Mouse (Mus musculus) frontal cortex, adult 2 months (tissue): ENCODE measurements around the gene Mynn. TPM values are rescaled to one million over a fixed set of nuclear protein-coding genes. Genes with fewer than 3 reads are reported as not detected.
"Not testable (repeated sequence)": the region's sequence is repeated elsewhere in the genome, so short reads cannot be mapped to it uniquely, and the experiment has no call there.

Source experiments
- DNase-seq, 2 experiments: peaks; one replicate each; pipeline ENCODE4 v3.0.0; 2022; ENCODE audit warnings: low spot score in 1 of 2; ENCODE audit errors: extremely low spot score in 1 of 2
- polyA plus RNA-seq: library from polyadenylated mRNA; depleted of rRNA; stranded (reverse); fragments of >200 nt; gene quantifications from 2 replicates; pipeline ENCODE4 v1.2.3, GENCODE M21; 2012; rRNA removed

The Mynn gene
- polyA plus RNA-seq, result 11.6 and 14.7 TPM in 2 replicates

DNA sequence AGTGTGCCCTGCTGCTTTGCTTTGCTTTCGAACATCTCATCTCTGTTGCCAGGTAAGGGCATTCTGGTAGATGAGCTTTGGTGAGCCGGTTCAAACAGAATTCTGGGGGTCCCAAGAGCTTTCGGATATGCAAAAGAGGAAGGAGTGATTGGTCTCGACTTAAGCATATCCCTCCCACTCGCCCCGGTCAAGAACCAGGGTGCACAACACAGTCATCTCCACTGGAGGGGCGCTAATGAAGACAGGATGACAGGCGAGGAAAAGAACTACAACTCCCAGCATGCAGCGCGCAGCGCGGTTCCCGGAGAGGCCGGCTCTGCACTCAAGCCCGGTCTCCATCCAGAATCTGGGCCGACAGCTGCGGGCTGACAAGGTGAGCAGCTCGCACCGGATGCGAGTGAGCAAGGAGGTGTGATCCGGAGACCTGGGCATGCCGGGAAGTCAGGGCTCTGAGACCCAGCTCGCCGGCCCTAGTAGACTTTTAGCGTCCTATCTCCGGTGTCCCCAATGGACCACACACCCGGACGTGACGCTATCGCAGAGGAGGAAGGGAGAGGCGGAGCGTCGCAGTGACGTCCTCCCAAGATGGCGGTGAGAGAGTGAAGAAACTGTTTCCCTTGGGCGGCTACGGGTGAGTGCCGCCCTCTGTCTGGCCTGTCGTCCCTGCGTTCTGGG, at the start of gene Mynn:
Gene Mynn, plus strand, starts transcription at position 1 of the 675 bp plus-strand sequence.
- DNase-seq, result peak; percentile 95

DNA sequence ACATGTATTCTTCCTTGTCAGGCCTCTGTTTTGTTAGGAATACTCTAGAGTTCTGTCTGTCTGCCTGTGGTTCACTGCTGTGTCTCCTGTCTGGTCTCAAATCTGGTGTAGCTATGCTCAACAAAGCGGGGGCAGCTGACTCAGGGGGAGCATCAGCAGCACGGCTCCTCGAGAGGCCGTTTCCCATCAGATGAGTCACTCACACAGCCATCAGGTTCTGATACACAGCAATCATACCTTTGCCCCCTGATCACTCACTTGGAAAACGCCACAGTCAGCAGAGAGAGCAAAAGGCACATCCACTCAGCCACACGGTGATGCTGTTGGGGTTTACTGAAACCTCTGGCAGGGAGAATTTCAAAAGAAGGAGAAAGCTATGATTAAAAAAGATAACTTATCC, 48.1 kb upstream of the Mynn start:
- no peak for DNase-seq

- peak in 1 of 2 experiments; percentile 28 for DNase-seq
These were observed 41.1 kb upstream of the Mynn start for GRCm38 (mm10) chr3:30560677-30561314.

- DNase-seq, result not testable (repeated sequence)
These were observed 35.5 kb upstream of the Mynn start for GRCm38 (mm10) chr3:30566333-30566732.

DNA sequence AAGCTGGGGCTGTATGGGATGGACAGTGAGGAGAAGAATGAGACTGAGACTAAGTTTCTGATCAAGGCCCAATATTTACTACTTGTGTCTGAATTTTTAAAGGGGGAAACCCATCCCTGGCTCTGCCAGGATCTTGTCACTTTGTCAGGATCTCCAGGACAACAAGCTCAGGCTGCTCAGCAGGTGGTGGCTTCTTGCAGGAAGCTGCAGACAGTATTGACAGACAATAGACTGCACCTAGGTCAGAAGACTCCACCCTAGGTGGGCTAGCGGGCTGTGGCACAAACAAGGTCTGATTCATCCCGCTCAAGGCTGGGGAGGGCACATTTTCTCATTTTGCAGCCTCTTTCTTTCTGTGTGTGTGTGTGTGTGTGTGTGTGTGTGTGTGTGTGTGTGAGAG, 28.3 kb upstream of the Mynn start:
- no peak for DNase-seq

- no peak for DNase-seq
These were observed 13.0 kb upstream of the Mynn start for GRCm38 (mm10) chr3:30588865-30589264.

GRCm38 (mm10) chr3:30592418-30592853, 9.4 kb upstream of the Mynn start:
- peak in 1 of 2 experiments; percentile 52 for DNase-seq

GRCm38 (mm10) chr3:30593719-30594485, 8.0 kb upstream of the Mynn start:
- DNase-seq, result no peak

- peak in 1 of 2 experiments; percentile 20 for DNase-seq
These were observed 6.6 kb upstream of the Mynn start for GRCm38 (mm10) chr3:30595111-30595832.

DNA sequence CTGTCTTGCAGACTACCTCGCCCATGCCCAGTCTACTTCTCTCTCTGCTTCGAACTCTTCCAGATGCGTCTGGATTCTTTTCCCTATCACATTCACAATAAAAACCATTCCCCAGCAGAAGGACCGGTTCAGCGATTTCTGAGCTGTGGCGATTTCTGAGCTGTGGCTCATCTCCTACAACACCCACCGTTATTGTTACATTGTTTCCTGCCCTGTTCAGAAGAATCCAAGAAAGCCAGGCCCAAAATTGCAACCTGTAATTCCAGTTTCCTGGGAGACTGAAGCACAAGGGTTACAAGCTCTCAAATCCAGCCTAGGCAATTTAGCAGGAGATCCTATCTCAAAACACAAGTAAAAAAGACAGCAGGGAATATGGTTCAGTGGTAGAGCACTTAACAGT, 4.6 kb upstream of the Mynn start:
- no peak for DNase-seq

DNA sequence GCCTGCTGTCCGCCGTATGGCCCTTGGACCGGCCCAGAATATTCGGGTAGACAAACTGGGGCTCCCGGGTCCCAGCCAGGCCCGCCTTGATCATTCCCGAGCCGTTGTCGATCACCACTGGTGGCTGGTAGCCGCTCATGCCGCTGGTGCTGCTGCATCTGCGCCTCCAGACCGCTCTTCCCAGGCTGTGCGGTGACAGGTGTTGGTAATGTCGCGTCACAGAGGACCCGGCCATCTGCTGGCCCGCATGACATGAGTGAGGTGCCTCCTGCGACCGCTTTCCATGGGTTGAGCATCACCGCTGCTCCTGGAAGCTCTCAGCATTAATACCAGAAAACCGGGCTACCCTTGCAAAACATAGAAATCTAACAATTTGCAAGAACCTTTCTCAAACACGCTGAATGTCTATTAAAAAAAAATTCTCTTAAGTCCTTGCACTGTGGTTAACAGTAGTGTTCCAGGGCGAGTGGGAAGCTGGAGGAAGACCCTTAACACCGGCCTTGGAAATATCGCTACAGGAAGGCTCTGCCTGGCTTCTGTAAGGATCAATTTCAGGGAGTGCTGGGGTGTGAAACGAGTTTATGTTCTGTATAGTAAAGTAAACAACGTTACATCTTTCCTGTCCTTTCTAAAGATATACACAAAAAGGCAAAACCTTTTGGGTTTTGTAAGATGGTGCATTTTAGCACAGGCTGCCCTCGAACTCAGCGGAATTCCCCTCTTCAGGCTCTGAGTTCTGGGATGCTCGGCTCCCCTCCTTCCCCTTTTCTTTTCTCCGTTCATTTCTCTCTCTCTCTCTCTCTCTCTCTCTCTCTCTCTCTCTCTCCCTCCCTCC, 1.9 kb upstream of the Mynn start, which contains the start of gene Actrt3:
Gene Actrt3, minus strand, starts transcription at position 229 of the 835 bp plus-strand sequence.
- DNase-seq, result peak in 1 of 2 experiments; percentile 59

GRCm38 (mm10) chr3:30600717-30601116, 1.1 kb upstream of the Mynn start:
- DNase-seq, result peak in 1 of 2 experiments; percentile 51

GRCm38 (mm10) chr3:30601175-30601574, 690 bp upstream of the Mynn start:
- peak; percentile 79 to 98 for DNase-seq

DNA sequence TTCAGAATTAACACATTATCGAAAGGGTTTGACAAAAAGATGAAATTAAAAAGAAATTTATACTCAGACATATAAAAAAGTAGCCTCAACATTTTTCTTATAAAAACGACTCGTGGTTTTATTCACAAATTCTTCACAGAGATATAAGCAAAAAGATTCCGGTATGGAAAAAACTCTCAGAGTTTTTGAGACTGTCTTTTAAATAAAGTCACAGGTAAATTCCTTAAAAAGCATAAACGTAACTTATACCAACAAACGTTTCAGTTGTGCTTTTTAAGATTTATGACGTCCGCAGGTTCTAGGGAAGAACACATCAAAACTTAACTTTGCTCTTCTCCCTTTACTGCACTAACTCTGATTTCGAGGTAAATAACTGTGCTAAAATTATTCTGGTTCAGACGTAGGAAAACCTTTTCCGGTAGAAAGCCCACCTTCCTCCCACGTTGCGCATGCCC, 228 bp upstream of the Mynn start:
- no peak for DNase-seq

- DNase-seq, result no peak
These were observed 854 bp downstream of the Mynn start for GRCm38 (mm10) chr3:30602740-30603098.

GRCm38 (mm10) chr3:30603256-30603655, 1.4 kb downstream of the Mynn start:
- DNase-seq, result no peak

DNA sequence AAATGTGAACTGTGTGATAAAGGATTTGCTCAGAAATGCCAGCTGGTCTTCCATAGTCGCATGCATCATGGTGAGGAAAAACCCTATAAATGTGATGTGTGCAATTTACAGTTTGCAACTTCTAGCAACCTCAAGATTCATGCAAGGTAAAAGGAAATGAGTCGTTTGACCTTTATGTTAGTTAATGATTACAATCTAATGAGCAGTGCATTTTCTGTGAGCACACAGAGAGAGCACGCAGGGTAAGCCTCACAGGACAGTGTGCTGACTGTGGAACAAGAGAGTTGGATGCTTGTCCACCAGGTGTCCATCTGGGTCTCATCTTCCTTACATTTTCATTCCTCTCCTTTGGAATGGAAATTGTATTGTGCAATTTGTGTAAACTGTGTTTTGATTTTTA, 7.1 kb downstream of the Mynn start:
- no peak for DNase-seq

- no peak for DNase-seq
These were observed 9.1 kb downstream of the Mynn start for GRCm38 (mm10) chr3:30610930-30611329.

GRCm38 (mm10) chr3:30620132-30620531, 18.3 kb downstream of the Mynn start:
- DNase-seq, result no peak

- DNase-seq, result no peak
These were observed 31.8 kb downstream of the Mynn start for GRCm38 (mm10) chr3:30633681-30634080.
